Mouse (Mus musculus) G1E (cell line): ENCODE results near the gene Olfr884.

Experiments
- CTCF ChIP-seq: IDR thresholded peaks from 2 replicates; pipeline ENCODE4 v1.5.1; 2012; ENCODE audit warnings: low read depth, low read length, inconsistent platforms, mixed read lengths
- GATA1 ChIP-seq: IDR thresholded peaks from 2 replicates; pipeline ENCODE4 v1.6.1; 2012; ENCODE audit warnings: borderline replicate concordance, low read length, inconsistent platforms, mixed read lengths
- GATA2 ChIP-seq: IDR thresholded peaks from 2 replicates; pipeline ENCODE4 v1.6.1; 2012; ENCODE audit warnings: low read depth, low read length, inconsistent platforms, borderline replicate concordance
- POLR2AphosphoS5 ChIP-seq: IDR thresholded peaks from 2 replicates; pipeline ENCODE4 v1.6.1; 2012; ENCODE audit warnings: low read depth, low read length, inconsistent platforms; ENCODE audit not compliant: insufficient replicate concordance
- TAL1 ChIP-seq: conservative IDR thresholded peaks from 2 replicates; pipeline ENCODE4 v1.6.1; 2012; ENCODE audit warnings: low read depth, low read length, inconsistent platforms, mixed read lengths

GRCm38 (mm10) chr9:38046255-38046654, at the start of gene Olfr884:
- TF ChIP-seq TAL1 (no peak), CTCF (no peak), GATA1 (no peak), GATA2 (no peak), POLR2AphosphoS5 (no peak)
